Mouse (Mus musculus) ovary, postnatal 14 days (tissue): ENCODE measurements around the gene Lingo1.

ENCODE experiments used
- DNase-seq: peaks from one replicate; pipeline ENCODE4 v3.0.0; 2022; ENCODE audit warnings: low spot score

Gene Lingo1

GRCm38 (mm10) chr9:56795721-56796655 lies at the start of gene Lingo1:
Gene Lingo1 (minus strand): TSS chr9:56796468.
- DNase-seq: no peak

- no peak for DNase-seq
These were observed 48.4 kb upstream of the Lingo1 start for GRCm38 (mm10) chr9:56844644-56845043.

DNA sequence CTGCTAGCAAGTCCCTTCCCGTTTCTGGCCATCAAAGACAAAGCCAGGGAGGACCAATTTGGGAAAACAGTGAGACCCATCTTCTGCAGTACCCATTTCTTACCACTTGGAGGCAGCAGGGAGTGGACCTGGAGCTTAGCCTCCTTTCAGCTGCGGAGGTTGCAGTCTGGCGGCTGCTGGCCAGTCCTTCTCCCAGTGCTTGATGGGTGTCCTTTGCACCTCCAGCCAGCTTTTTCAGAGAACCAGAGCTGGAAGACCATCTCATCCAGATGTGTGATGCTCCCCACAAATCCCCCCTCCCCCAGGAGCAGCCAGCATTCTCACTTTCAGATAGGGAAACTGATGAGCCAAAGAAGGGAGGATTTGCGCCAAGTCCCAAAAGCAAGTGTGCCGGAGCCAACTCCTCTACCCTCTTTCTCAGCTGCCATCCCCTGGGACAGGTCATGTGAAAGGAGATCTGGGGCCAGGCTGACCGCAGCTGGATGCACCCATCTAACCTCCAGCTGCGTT lies 47.5 kb upstream of the Lingo1 start:
- peak; percentile 76 for DNase-seq

- DNase-seq: no peak
These were observed 46.0 kb upstream of the Lingo1 start for GRCm38 (mm10) chr9:56842303-56842719.

DNA sequence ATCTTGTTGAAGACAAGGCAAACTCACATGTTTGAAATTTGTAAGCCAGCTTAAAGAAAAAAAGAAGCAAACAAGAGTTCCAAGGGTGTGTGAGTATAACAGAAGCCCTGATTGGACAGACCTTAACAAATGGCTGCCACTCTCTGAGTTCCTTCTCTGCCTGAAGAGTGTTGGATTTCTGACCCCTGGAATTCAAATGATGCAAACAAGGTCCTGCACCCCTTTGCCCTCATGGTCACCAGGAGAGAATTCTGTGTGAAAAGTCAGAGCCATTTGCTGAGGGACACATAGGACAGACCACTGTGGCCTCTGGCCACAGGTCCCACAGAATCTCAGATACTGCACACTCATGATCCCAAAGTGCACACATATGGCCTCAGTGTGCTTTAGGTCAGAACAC lies 45.6 kb upstream of the Lingo1 start:
- DNase-seq: no peak

DNA sequence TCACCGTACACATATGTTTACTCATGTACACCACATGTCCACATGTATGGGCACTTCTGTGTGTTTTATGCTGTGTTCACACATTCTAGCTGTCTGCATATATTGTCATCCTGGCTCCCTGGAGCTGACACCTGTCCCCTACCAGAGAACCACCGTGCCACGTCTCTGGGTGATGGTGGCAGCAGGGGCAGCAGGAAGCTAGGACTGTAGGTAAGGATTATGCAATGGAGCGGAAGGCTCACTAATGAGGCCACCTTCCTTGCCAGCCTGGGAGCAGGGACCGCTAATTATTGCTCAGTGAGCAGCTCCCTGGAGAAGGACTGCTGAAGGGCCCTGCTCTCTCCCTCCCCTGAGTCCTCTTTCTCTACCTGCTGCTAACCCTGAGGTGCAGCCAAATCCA lies 44.5 kb upstream of the Lingo1 start:
- DNase-seq: no peak

DNA sequence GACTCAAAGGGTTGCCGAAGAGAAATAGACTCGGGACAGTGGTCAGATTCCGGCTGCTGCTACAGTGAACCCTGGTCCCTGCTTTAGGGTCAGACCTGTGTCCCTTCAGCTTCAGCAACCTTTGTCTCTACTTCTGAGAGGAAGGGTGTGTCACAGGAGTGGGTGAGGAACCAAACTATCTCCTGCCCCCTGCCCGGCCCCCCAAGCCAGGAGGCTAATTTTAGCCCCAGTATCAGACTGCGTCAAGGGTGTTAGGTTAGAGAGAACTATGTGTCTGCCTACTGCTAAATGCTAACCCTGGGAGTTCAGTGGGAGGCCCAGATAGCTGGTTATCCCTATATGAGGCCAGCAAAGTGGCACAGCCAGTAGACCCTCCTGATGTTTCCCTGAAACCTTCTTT lies 38.9 kb upstream of the Lingo1 start:
- DNase-seq: no peak

GRCm38 (mm10) chr9:56832900-56833299 lies 36.6 kb upstream of the Lingo1 start:
- no peak for DNase-seq

GRCm38 (mm10) chr9:56831904-56832303 lies 35.6 kb upstream of the Lingo1 start:
- DNase-seq: no peak

GRCm38 (mm10) chr9:56830162-56830561 lies 33.9 kb upstream of the Lingo1 start:
- no peak for DNase-seq

DNA sequence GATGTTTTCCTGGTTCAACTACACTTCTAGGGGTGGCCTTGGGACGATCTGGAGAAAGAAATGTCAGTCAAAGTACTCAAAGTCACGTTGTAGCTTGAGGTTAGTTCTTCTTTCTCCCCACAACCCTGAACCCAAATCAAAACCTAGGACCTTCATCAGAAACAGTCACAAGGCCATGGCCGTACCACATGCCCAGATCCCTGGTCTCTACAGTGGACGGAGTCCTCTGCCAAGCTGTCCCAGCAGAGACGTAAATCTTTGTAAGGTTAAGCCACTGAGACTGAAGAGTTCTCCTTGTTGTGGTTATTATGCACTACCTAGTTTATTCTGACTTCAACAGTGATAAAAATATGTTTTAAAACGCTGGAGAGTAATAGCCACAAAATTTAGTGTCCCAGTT lies 32.6 kb upstream of the Lingo1 start:
- DNase-seq: no peak

DNA sequence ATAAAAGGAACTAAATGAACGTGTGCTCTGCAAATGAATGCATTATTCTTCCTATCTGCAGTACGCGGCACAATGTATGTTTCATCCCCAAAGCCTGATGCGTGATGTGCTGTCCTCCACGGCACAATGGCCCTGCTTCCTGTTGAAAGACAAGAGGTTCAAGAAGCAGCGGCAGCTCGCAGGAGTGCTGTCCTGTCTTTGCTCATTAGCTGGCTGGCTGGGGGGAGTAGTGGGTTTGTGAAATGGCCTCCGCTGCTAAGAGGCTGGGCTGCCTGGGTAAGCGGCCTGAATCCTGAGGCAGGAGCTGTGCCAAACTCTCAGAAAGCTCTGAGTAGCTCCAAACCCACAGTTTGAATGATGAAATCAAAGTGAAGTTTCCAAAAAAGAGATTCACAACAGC lies 31.9 kb upstream of the Lingo1 start:
- no peak for DNase-seq

- DNase-seq: no peak
These were observed 29.4 kb upstream of the Lingo1 start for GRCm38 (mm10) chr9:56825476-56826213.

- no peak for DNase-seq
These were observed 28.6 kb upstream of the Lingo1 start for GRCm38 (mm10) chr9:56824900-56825299.

DNA sequence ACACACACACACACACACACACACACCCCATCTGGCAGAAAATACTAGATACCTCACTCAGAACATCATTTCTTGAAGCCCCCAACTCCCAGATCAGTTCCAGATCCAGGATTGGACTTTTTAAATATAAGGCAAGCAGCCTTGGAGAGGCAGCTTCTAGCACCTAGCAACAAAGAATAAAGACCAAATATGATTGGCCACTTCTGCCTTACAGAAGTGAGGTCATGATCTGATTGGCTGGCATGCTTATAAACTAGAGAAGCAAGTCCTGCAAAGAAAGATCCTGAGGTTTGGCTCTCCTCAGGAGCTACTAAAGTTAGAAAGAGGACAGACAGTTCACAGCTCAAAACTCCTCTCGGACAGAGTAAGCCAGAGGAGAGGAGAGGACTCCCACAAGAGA lies 14.6 kb upstream of the Lingo1 start:
- DNase-seq: no peak

GRCm38 (mm10) chr9:56807990-56808389 lies 11.7 kb upstream of the Lingo1 start:
- no peak for DNase-seq

DNA sequence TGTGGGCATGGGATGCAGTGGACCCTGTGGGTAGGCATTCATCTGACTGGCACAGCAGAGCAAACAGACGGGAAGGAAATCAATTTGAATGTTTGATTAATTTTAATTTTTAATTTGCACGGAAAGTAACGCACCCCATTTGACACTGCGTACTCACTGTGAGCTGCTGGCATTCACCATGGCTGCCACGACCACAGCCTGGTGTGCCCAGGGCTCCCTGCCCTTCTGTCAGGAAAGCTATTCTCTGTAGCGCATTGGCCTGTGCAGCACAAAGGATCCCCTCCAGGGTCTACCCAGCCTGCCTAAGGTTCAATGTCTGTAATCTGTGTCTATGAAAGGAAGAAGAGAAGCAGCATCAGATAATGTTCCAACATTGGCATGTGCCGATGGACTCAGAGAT lies 6.9 kb upstream of the Lingo1 start:
- no peak for DNase-seq

GRCm38 (mm10) chr9:56797876-56798275 lies 1.6 kb upstream of the Lingo1 start:
- peak; percentile 60 for DNase-seq

DNA sequence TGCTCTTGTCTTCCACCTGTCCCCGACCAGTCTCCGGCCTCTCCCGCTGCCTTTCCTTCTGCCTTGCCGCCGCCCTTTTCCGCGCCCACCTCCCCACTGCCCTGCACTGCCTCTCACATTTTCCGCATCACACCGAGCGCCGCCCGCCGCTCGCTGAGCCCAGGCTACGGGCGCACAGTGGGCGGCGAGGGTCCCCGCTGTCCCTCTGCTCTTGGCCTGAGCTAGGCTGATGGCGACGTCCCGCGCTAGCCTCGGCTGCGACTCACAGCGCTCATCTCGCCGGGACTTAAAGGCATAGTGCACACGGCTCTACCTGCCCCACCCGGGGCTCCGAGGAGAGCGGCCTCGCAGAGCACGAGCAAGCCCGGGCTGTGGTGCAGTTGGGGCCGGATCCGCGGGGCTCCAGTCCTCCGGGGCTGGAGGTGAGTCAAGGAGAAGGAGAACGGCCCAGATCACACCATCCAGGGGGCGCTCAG lies 426 bp upstream of the Lingo1 start:
- DNase-seq: no peak

GRCm38 (mm10) chr9:56791696-56792261 lies 4.5 kb downstream of the Lingo1 start:
- no peak for DNase-seq

DNA sequence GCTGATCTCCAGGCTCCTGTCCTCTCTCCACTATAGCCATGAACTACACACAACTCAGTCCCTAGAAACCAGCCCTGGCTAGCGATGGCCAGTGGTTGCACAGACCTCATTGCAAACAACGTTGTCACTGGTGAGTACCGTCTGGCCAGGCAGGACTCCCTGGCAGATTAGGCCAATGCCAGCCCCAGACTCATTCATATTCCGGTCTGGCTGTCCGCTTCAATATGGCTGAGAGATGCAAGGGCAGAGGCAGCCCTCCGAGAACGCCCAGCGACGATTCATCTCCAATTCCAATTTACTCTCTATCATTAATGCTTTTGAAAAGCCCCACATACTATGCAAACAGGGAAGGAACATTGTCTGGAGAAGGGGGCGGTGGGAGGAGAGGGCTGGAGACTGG lies 11.7 kb downstream of the Lingo1 start:
- DNase-seq: no peak
